Mouse (Mus musculus): Measurements from ENCODE around the gene Cdca7l. TPM values are rescaled to one million over a fixed set of nuclear protein-coding genes. Genes with fewer than 3 reads are reported as not detected.
A peak's percentile ranks its signal among the peaks of the same experiment; 100 is the strongest.

Gene Cdca7l
- total and polyA plus RNA-seq, 2 experiments from 2014 or later = 4.4 to 5.9 TPM

- 6% methylated on average over 5 of the region's 5 CpGs for WGBS
- TF ChIP-seq CTCF (IDR thresholded peaks at IDR 0.05; ENCODE audit: low read depth) = peak; percentile 96
- H3K4me1 ChIP-seq (ENCODE audit: insufficient read depth, low read length) = no peaks in the 10 kb centered on the region
- no peak overlapping the region for H3K4me3 ChIP-seq (ENCODE audit: low read length)
- no peak overlapping the region for H3K4me2 ChIP-seq (ENCODE audit: low read depth, low read length)
- H3K27me3 ChIP-seq (ENCODE audit: insufficient read depth, low read length) = no peaks in the 10 kb centered on the region
- ATAC-seq (no peak; the same call in 1 of the 2 replicates), DNase-seq (ENCODE audit: low spot score) (peak; percentile 94)
- H3K27ac ChIP-seq = no peak overlapping the region
- H3K36me3 ChIP-seq (ENCODE audit: insufficient read depth, low read length) = no peaks in the 10 kb centered on the region
- H3K9ac ChIP-seq (replicated peaks; ENCODE audit: low read length) = no peak overlapping the region
- no peaks in the 10 kb centered on the region for H3K9me3 ChIP-seq (ENCODE audit: low read length)
Measured at GRCm38 (mm10) chr12:117769113-117769512, 35.0 kb upstream of the Cdca7l start.

GRCm38 (mm10) chr12:117770211-117770610 is 33.9 kb upstream of the Cdca7l start:
- Histone ChIP-seq H3K27ac (no peak overlapping the region), H3K27me3 (ENCODE audit: insufficient read depth, low read length) (no peaks in the 10 kb centered on the region), H3K36me3 (ENCODE audit: insufficient read depth, low read length) (no peaks in the 10 kb centered on the region), H3K4me1 (ENCODE audit: insufficient read depth, low read length) (no peaks in the 10 kb centered on the region), H3K9me3 (ENCODE audit: low read length) (no peaks in the 10 kb centered on the region), H3K9ac (replicated peaks; ENCODE audit: low read length) (no peak overlapping the region), H3K4me3 (ENCODE audit: low read length) (no peak overlapping the region), H3K4me2 (ENCODE audit: low read depth, low read length) (no peak overlapping the region)
- ATAC-seq = peak; percentile 65
- DNase-seq (ENCODE audit: low spot score) = peak; percentile 44
- WGBS = 32% methylated on average over 2 of the region's 2 CpGs
- no peak for TF ChIP-seq CTCF (IDR thresholded peaks at IDR 0.05; ENCODE audit: low read depth)

GRCm38 (mm10) chr12:117771156-117771555 is 32.9 kb upstream of the Cdca7l start:
- no peaks in the 10 kb centered on the region for H3K4me1 ChIP-seq (ENCODE audit: insufficient read depth, low read length)
- no peak for DNase-seq (ENCODE audit: low spot score)
- H3K27me3 ChIP-seq (ENCODE audit: insufficient read depth, low read length) = no peaks in the 10 kb centered on the region
- no peak overlapping the region for H3K4me3 ChIP-seq (ENCODE audit: low read length)
- TF ChIP-seq CTCF (IDR thresholded peaks at IDR 0.05; ENCODE audit: low read depth) = no peak
- H3K36me3 ChIP-seq (ENCODE audit: insufficient read depth, low read length) = no peaks in the 10 kb centered on the region
- H3K9me3 ChIP-seq (ENCODE audit: low read length) = no peaks in the 10 kb centered on the region
- 77% methylated on average over 4 of the region's 4 CpGs for WGBS
- no peak overlapping the region for H3K4me2 ChIP-seq (ENCODE audit: low read depth, low read length)
- no peak overlapping the region for H3K9ac ChIP-seq (replicated peaks; ENCODE audit: low read length)
- no peak overlapping the region for H3K27ac ChIP-seq
- 0 out of 2 replicates have a peak, but pooled peaks have one; percentile 28 for ATAC-seq

GRCm38 (mm10) chr12:117772638-117773037 is 31.5 kb upstream of the Cdca7l start:
- ATAC-seq (peak; percentile 59; the same call in 1 of the 2 replicates), DNase-seq (ENCODE audit: low spot score) (peak; percentile 81)
- Histone ChIP-seq H3K4me2 (ENCODE audit: low read depth, low read length) (no peak overlapping the region), H3K9me3 (ENCODE audit: low read length) (no peaks in the 10 kb centered on the region), H3K4me1 (ENCODE audit: insufficient read depth, low read length) (no peaks in the 10 kb centered on the region), H3K27ac (no peak overlapping the region), H3K36me3 (ENCODE audit: insufficient read depth, low read length) (no peaks in the 10 kb centered on the region), H3K4me3 (ENCODE audit: low read length) (no peak overlapping the region), H3K9ac (replicated peaks; ENCODE audit: low read length) (no peak overlapping the region), H3K27me3 (ENCODE audit: insufficient read depth, low read length) (no peaks in the 10 kb centered on the region)
- TF ChIP-seq CTCF (IDR thresholded peaks at IDR 0.05; ENCODE audit: low read depth) = peak; percentile 83
- 5% methylated on average over 2 of the region's 2 CpGs for WGBS

- no peaks in the 10 kb centered on the region for H3K36me3 ChIP-seq (ENCODE audit: insufficient read depth, low read length)
- no peaks in the 10 kb centered on the region for H3K4me1 ChIP-seq (ENCODE audit: insufficient read depth, low read length)
- ATAC-seq (no peak), DNase-seq (ENCODE audit: low spot score) (no peak)
- WGBS = 65% methylated on average over 5 of the region's 5 CpGs
- no peaks in the 10 kb centered on the region for H3K9me3 ChIP-seq (ENCODE audit: low read length)
- H3K27ac ChIP-seq = no peak overlapping the region
- H3K9ac ChIP-seq (replicated peaks; ENCODE audit: low read length) = no peak overlapping the region
- H3K27me3 ChIP-seq (ENCODE audit: insufficient read depth, low read length) = no peaks in the 10 kb centered on the region
- no peak overlapping the region for H3K4me3 ChIP-seq (ENCODE audit: low read length)
- TF ChIP-seq CTCF (IDR thresholded peaks at IDR 0.05; ENCODE audit: low read depth) = no peak
- no peak overlapping the region for H3K4me2 ChIP-seq (ENCODE audit: low read depth, low read length)
Measured at GRCm38 (mm10) chr12:117776841-117777240, 27.2 kb upstream of the Cdca7l start.

- no peak for ATAC-seq
- WGBS = 46% methylated on average over 2 of the region's 2 CpGs
- Histone ChIP-seq H3K4me3 (ENCODE audit: low read length) (no peak overlapping the region), H3K27me3 (ENCODE audit: insufficient read depth, low read length) (no peaks in the 10 kb centered on the region), H3K9ac (replicated peaks; ENCODE audit: low read length) (no peak overlapping the region), H3K9me3 (ENCODE audit: low read length) (no peaks in the 10 kb centered on the region), H3K27ac (no peak overlapping the region), H3K4me2 (ENCODE audit: low read depth, low read length) (no peak overlapping the region), H3K4me1 (ENCODE audit: insufficient read depth, low read length) (no peaks in the 10 kb centered on the region), H3K36me3 (ENCODE audit: insufficient read depth, low read length) (no peaks in the 10 kb centered on the region)
- no peak for DNase-seq (ENCODE audit: low spot score)
- no peak for TF ChIP-seq CTCF (IDR thresholded peaks at IDR 0.05; ENCODE audit: low read depth)
Measured at GRCm38 (mm10) chr12:117781360-117781759, 22.7 kb upstream of the Cdca7l start.

- no peaks in the 10 kb centered on the region for H3K36me3 ChIP-seq (ENCODE audit: insufficient read depth, low read length)
- WGBS = 19% methylated on average over 1 of the region's 1 CpGs
- ATAC-seq = no peak
- H3K4me1 ChIP-seq (ENCODE audit: insufficient read depth, low read length) = no peaks in the 10 kb centered on the region
- no peak for TF ChIP-seq CTCF (IDR thresholded peaks at IDR 0.05; ENCODE audit: low read depth)
- no peak overlapping the region for H3K4me3 ChIP-seq (ENCODE audit: low read length)
- H3K4me2 ChIP-seq (ENCODE audit: low read depth, low read length) = no peak overlapping the region
- H3K27me3 ChIP-seq (ENCODE audit: insufficient read depth, low read length) = no peaks in the 10 kb centered on the region
- no peak overlapping the region for H3K9ac ChIP-seq (replicated peaks; ENCODE audit: low read length)
- no peaks in the 10 kb centered on the region for H3K9me3 ChIP-seq (ENCODE audit: low read length)
- no peak for DNase-seq (ENCODE audit: low spot score)
- no peak overlapping the region for H3K27ac ChIP-seq
Measured at GRCm38 (mm10) chr12:117783426-117783825, 20.7 kb upstream of the Cdca7l start.
